Mouse (Mus musculus) G1E (cell line): ENCODE measurements around the gene Adprh. TPM values are rescaled to one million over a fixed set of nuclear protein-coding genes. Genes with fewer than 3 reads are reported as not detected.

Experiments used
- ATAC-seq: 2 replicates; pipeline ENCODE4 v1.8.0; 2016; ENCODE audit warnings: mild to moderate bottlenecking; ENCODE audit not compliant: insufficient number of reproducible peaks, poor library complexity, low FRiP score, severe bottlenecking; ENCODE audit errors: extremely low read depth
- DNase-seq: peaks from one replicate; pipeline ENCODE4 v3.0.0; 2012; ENCODE audit warnings: low spot score
- H3K27me3 ChIP-seq: 2 replicates; pipeline ENCODE4 v1.6.1; 2012; ENCODE audit warnings: mild to moderate bottlenecking, low read length, inconsistent platforms; ENCODE audit not compliant: insufficient read depth
- H3K36me3 ChIP-seq: replicated peaks from 2 replicates; pipeline ENCODE3; 2012; ENCODE audit warnings: mild to moderate bottlenecking, inconsistent platforms
- H3K4me1 ChIP-seq: 2 replicates; pipeline ENCODE4 v1.6.1; 2012; ENCODE audit warnings: low read depth, low read length, inconsistent platforms, mixed read lengths; ENCODE audit not compliant: insufficient read depth
- H3K4me3 ChIP-seq: 2 replicates; pipeline ENCODE4 v1.5.1; 2012; ENCODE audit warnings: low read depth, mild to moderate bottlenecking, inconsistent platforms, low read length, moderate library complexity, mixed read lengths
- H3K9me3 ChIP-seq: replicated peaks from 2 replicates; pipeline ENCODE4 v1.6.1; 2012; ENCODE audit warnings: inconsistent platforms
- CTCF ChIP-seq: IDR thresholded peaks from 2 replicates; pipeline ENCODE4 v1.5.1; 2012; ENCODE audit warnings: low read depth, low read length, inconsistent platforms, mixed read lengths
- GATA1 ChIP-seq: IDR thresholded peaks from 2 replicates; pipeline ENCODE4 v1.6.1; 2012; ENCODE audit warnings: borderline replicate concordance, low read length, inconsistent platforms, mixed read lengths
- GATA2 ChIP-seq: IDR thresholded peaks from 2 replicates; pipeline ENCODE4 v1.6.1; 2012; ENCODE audit warnings: low read depth, low read length, inconsistent platforms, borderline replicate concordance
- POLR2AphosphoS5 ChIP-seq: IDR thresholded peaks from 2 replicates; pipeline ENCODE4 v1.6.1; 2012; ENCODE audit warnings: low read depth, low read length, inconsistent platforms; ENCODE audit not compliant: insufficient replicate concordance
- TAL1 ChIP-seq: conservative IDR thresholded peaks from 2 replicates; pipeline ENCODE4 v1.6.1; 2012; ENCODE audit warnings: low read depth, low read length, inconsistent platforms, mixed read lengths
- polyA plus RNA-seq: library from polyadenylated mRNA; stranded (reverse); fragments of >175 nt; gene quantifications from 2 replicates; pipeline ENCODE4 v1.2.3, GENCODE M21; 2012
- total RNA-seq, 2 experiments: library from RNA; stranded (forward) in 1 of 2; stranded (reverse) in 1 of 2; fragments of 200-1000 nt in 1 of 2; fragments of >200 nt in 1 of 2; fragmentation: Nextera tagmentation in 1 of 2; gene quantifications; 2 replicates each; pipeline ENCODE4 v1.2.3; 2014 to 2017

Adprh gene
- total and polyA plus RNA-seq, 3 experiments: 28.4 to 355 (median 56.4) TPM

GRCm38 (mm10) chr16:38434295-38434795 is 18.2 kb downstream of the Adprh start:
- no peaks in the 10 kb centered on the region for H3K36me3 ChIP-seq
- TF ChIP-seq GATA1 (no peak), CTCF (no peak), GATA2 (no peak), POLR2AphosphoS5 (no peak), TAL1 (no peak)
- H3K27me3 ChIP-seq: no peaks in the 10 kb centered on the region
- DNase-seq (no peak), ATAC-seq (no peak)
- no peaks in the 10 kb centered on the region for H3K9me3 ChIP-seq
- no peak overlapping the region for H3K4me3 ChIP-seq
- peaks cover 43% of the 10 kb centered on the region for H3K4me1 ChIP-seq

- no peak overlapping the region for H3K4me3 ChIP-seq
- no peaks in the 10 kb centered on the region for H3K9me3 ChIP-seq
- H3K4me1 ChIP-seq: peaks cover 43% of the 10 kb centered on the region
- TF ChIP-seq CTCF: no peak
- TF ChIP-seq GATA1: no peak
- TF ChIP-seq TAL1: no peak
- TF ChIP-seq POLR2AphosphoS5: no peak
- no peak for TF ChIP-seq GATA2
- H3K27me3 ChIP-seq: no peaks in the 10 kb centered on the region
- ATAC-seq (no peak), DNase-seq (no peak)
- H3K36me3 ChIP-seq: no peaks in the 10 kb centered on the region
These were observed 19.0 kb downstream of the Adprh start for GRCm38 (mm10) chr16:38433514-38433913.

- Histone ChIP-seq H3K4me1 (peaks cover 43% of the 10 kb centered on the region), H3K4me3 (no peak within 1 kb of the TSS), H3K9me3 (no peaks in the 10 kb centered on the region), H3K36me3 (no peaks in the 10 kb centered on the region), H3K27me3 (no peaks in the 10 kb centered on the region)
- no peak for DNase-seq
- ATAC-seq: no peak
- TF ChIP-seq GATA2 (no peak), CTCF (no peak), GATA1 (no peak), TAL1 (no peak), POLR2AphosphoS5 (no peak)
These were observed 19.7 kb downstream of the Adprh start, which contains the start of gene Pla1a for GRCm38 (mm10) chr16:38432498-38433425. Gene Pla1a, minus strand, starts transcription at chr16:38433145.

GRCm38 (mm10) chr16:38431446-38432185 is 20.9 kb downstream of the Adprh start:
- Histone ChIP-seq H3K9me3 (no peaks in the 10 kb centered on the region), H3K27me3 (no peaks in the 10 kb centered on the region), H3K4me3 (no peak overlapping the region), H3K36me3 (no peaks in the 10 kb centered on the region), H3K4me1 (peaks cover 40% of the 10 kb centered on the region)
- no peak for TF ChIP-seq GATA1
- TF ChIP-seq CTCF: no peak
- no peak for TF ChIP-seq POLR2AphosphoS5
- TF ChIP-seq TAL1: no peak
- no peak for TF ChIP-seq GATA2
- DNase-seq (no peak), ATAC-seq (peak; percentile 45)

GRCm38 (mm10) chr16:38425799-38426198 is 26.7 kb downstream of the Adprh start:
- TF ChIP-seq POLR2AphosphoS5 (no peak), GATA1 (no peak), GATA2 (no peak), TAL1 (no peak), CTCF (no peak)
- Histone ChIP-seq H3K4me3 (no peak overlapping the region), H3K4me1 (peaks cover 12% of the 10 kb centered on the region), H3K27me3 (no peaks in the 10 kb centered on the region), H3K9me3 (no peaks in the 10 kb centered on the region), H3K36me3 (no peaks in the 10 kb centered on the region)
- DNase-seq: no peak
- ATAC-seq: no peak

- no peak for ATAC-seq
- H3K9me3 ChIP-seq: no peaks in the 10 kb centered on the region
- no peak overlapping the region for H3K4me3 ChIP-seq
- no peak for TF ChIP-seq GATA1
- no peak for TF ChIP-seq GATA2
- no peak for TF ChIP-seq CTCF
- TF ChIP-seq POLR2AphosphoS5: no peak
- no peak for TF ChIP-seq TAL1
- no peak for DNase-seq
- peaks cover 9% of the 10 kb centered on the region for H3K4me1 ChIP-seq
- H3K36me3 ChIP-seq: no peaks in the 10 kb centered on the region
- no peaks in the 10 kb centered on the region for H3K27me3 ChIP-seq
These were observed 27.1 kb downstream of the Adprh start for GRCm38 (mm10) chr16:38425374-38425773.
